Mouse (Mus musculus) layer of hippocampus, adult 9-10 months (tissue): ENCODE measurements around the gene Cx3cl1.

Source experiments
- DNase-seq: peaks from one replicate; pipeline ENCODE4 v3.0.0; 2022; ENCODE audit warnings: low spot score

Gene Cx3cl1

DNA sequence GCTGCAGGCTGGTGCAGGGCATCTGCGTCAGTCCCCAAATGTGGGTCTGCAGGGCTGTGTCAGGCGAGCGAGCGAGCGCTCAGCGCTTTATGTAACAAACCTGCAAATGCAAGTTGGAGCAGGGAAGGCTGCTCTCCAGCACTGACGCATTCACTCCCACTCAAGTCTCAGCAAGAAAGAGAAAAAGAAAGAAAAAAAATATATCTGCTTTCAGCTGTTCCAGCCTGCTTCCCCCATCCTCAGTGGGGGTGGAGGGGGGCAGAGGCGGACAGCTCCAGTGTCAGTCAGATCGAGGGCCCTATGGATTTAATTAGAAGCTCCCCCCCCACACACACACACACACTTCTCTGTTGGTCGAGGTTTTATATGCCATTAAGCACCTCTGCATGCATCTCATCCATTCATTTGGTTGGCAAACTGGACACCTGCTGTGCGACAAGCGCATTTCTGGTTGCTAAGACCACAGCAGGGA lies 1.9 kb downstream of the Cx3cl1 start:
- no peak for DNase-seq

- DNase-seq: no peak
Measured at GRCm38 (mm10) chr8:94774601-94775000, 2.8 kb downstream of the Cx3cl1 start.

GRCm38 (mm10) chr8:94776346-94776745 lies 4.5 kb downstream of the Cx3cl1 start:
- DNase-seq: no peak

- DNase-seq: no peak
Measured at GRCm38 (mm10) chr8:94778036-94778435, 6.2 kb downstream of the Cx3cl1 start.

GRCm38 (mm10) chr8:94778473-94778872 lies 6.7 kb downstream of the Cx3cl1 start:
- no peak for DNase-seq

DNA sequence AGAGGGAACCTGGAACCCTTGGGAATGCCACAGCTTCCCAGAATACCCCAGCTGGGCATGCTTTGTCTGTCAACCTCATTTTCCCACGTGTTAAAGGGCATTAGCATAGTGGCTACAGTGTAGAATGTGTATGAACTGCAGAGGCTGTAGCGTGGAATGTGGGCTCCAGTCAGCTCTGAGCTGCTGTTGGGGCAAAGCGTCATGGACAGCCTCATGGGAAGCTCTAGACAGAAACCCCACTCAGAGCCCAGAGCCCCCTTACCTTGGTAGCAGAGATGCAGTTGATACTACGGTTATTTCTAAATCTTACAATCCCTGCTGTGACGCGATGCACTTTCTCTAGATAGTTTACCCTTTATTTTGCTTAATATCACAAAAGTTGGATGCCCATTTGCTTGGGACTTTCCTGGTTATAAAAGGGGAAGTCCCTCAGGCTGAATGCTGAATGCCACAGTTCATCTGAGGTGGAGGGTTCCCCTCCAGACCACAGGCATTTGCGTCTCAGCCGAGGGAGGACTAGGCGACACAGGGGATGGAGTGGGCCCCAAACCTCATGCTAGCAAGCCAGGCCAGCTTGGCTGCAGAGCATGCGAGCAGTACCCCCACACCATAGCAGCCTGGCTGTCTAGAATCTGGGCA lies 7.2 kb downstream of the Cx3cl1 start:
- no peak for DNase-seq

DNA sequence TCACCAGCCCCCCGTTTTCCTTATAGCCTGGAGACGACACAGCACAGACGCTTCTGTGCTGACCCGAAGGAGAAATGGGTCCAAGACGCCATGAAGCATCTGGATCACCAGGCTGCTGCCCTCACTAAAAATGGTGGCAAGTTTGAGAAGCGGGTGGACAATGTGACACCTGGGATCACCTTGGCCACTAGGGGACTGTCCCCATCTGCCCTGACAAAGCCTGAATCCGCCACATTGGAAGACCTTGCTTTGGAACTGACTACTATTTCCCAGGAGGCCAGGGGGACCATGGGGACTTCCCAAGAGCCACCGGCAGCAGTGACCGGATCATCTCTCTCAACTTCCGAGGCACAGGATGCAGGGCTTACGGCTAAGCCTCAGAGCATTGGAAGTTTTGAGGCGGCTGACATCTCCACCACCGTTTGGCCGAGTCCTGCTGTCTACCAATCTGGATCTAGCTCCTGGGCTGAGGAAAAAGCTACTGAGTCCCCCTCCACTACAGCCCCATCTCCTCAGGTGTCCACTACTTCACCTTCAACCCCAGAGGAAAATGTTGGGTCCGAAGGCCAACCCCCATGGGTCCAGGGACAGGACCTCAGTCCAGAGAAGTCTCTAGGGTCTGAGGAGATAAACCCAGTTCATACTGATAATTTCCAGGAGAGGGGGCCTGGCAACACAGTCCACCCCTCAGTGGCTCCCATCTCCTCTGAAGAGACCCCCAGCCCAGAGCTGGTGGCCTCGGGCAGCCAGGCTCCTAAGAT lies 7.9 kb downstream of the Cx3cl1 start:
- no peak for DNase-seq

- DNase-seq: no peak
Measured at GRCm38 (mm10) chr8:94780491-94781154, 8.8 kb downstream of the Cx3cl1 start.

DNA sequence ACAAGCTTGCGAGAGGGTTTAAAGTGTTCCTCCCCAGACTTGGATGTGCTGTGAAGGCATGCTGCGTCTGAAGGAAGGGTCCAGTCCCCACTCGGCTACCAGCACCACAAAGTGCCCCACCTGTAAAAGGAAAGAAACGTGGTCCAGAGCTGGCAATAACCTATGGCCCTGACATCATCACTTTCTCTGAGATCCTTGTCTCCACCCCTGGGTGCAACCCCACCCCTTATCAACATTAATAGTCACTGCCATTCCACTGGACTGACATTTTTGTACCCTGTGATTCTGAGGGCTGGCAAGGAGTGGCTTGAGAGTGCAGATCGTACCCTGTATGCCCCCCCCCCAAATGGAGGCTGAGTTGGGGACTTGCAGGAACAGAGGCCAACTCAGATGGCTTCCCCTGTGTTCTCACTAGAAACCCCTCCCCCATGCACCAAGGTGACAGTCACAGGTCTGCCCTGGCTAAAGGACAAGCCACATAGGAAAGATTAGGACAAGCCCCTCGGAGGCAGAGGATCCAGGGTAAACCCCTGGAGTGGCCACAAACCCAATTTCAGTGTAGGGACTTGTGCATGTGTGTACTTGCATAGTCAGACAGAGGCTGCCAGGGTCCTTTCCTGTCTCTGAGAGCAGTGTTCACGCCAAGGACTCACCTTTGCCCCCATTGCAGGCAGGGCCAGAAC lies 9.5 kb downstream of the Cx3cl1 start:
- no peak for DNase-seq

- no peak for DNase-seq
Measured at GRCm38 (mm10) chr8:94781838-94782235, 10.0 kb downstream of the Cx3cl1 start.

- no peak for DNase-seq
Measured at GRCm38 (mm10) chr8:94783890-94784289, 12.1 kb downstream of the Cx3cl1 start.

GRCm38 (mm10) chr8:94785247-94785985 lies 13.6 kb downstream of the Cx3cl1 start:
- DNase-seq: no peak

DNA sequence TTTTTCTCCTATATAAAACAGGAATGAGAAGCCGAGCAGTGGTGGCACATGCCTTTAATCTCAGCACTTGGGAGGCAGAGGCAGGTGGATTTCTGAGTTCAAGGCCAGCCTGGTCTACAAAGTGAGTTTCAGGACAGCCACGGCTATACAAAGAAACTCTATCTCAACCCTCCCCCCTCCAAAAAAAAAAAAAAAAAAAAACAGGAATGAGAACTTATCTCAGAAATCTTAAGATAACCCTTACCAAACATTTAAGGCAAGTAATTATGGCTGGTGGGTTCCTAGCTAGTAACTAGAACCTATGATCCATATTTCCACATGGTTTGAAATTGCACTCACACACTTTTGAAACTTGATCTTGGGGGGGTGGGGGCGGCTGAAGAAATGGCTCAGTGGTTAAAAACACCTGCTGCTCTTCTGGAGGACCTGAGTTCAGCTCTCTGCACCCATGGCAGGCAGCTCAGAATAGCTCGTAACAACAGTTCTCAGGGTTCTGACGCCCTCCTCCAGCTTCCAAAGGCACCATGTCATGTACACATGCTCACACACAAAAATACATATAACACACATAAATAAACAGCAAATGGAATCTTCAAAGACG lies 14.3 kb downstream of the Cx3cl1 start:
- DNase-seq: no peak

DNA sequence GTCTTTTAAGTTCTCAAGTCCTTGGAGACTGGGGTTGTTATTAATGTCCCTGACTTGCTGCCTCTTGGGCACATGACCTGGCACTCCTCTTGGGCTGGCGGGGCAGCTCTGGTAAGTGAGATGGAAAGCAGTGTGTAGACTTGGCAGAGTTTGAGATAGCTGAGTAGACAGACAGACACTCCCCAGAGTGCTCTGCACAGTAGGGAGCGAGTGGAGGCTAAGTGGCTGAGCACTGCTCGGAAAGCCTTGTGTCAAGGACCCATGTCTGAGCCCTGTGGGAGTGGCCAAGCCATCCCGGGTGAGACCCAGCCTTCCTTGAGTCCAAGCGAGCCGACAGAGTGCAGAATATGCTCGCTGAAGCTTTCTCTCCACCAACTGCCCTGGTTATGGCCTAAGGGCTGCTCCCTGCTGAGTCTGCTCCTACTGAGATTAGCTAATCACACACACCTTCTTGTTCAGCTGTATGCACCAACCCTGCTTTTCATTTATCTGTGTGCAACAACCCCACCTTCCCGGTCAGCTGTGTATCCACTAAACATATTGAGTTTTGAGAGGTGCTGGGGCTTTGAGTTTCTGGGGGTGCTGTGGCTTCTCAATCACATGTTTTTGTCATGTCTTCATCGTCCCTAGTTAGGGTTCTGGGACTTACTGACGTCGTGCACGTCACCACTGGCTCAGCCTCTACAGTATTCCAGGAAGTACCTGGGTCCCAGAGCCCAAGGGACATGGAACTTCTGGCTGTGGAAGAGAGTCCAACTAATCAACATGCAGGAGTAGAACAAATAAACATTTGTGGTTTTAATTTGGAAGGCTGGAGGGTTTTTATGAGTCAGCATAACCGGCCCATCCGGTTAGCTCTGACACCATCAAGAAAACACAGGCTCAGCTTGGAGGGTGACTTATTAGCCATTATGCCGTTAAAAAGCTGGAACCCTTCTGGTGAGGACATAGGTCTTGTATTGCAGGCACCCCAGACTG lies 16.0 kb downstream of the Cx3cl1 start:
- DNase-seq: no peak

DNA sequence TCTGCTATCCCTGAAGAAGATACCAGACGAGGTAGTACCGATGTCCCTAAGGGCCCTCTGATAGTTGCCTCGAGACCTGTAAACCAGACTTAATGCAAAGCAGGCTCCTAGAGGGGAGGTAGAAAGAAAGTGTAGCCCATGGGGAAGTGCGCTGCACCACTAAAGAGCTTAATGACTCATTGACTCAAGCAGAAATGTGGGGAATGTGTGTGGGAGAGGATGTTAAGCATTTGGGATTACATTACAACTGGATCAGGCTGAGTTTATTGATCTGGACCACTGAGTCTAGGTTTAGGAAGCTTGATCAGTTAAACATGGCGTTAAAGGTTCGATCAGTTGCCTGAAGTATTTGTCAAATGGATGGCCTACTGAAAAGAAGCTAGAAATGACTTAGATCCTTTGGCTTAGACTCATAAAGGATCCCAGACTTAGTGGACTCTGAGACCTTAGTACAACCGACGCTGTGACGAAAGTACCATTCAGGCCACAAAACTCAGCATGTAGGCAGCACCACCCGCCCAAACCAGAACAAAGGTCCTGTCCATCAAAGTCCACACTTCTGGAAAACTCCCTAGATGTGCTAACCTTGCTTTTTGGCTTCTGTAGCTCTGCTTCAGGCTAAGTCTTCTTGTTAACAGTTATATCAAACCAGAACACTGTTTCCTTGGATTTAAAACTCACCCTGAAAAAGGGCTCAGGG lies 17.6 kb downstream of the Cx3cl1 start:
- DNase-seq: no peak

GRCm38 (mm10) chr8:94794368-94794767 lies 22.6 kb downstream of the Cx3cl1 start:
- DNase-seq: no peak

GRCm38 (mm10) chr8:94794782-94795181 lies 23.0 kb downstream of the Cx3cl1 start:
- no peak for DNase-seq

GRCm38 (mm10) chr8:94800278-94800968 lies 28.6 kb downstream of the Cx3cl1 start:
- no peak for DNase-seq
